Mouse (Mus musculus): ENCODE data around the gene Rdh5. TPM values are rescaled to one million over a fixed set of nuclear protein-coding genes. Genes with fewer than 3 reads are reported as not detected.
A peak's percentile ranks its signal among the peaks of the same experiment; 100 is the strongest.

The Rdh5 gene
- total RNA-seq, 2 experiments from 2014 or later, result 8.6 to 9.5 TPM

GRCm38 (mm10) chr10:128910066-128910841, 12.4 kb downstream of the Rdh5 start:
- intact Hi-C loops (cut with DNase I), result no loop called here
- peak; percentile 59 to 69 for DNase-seq

DNA sequence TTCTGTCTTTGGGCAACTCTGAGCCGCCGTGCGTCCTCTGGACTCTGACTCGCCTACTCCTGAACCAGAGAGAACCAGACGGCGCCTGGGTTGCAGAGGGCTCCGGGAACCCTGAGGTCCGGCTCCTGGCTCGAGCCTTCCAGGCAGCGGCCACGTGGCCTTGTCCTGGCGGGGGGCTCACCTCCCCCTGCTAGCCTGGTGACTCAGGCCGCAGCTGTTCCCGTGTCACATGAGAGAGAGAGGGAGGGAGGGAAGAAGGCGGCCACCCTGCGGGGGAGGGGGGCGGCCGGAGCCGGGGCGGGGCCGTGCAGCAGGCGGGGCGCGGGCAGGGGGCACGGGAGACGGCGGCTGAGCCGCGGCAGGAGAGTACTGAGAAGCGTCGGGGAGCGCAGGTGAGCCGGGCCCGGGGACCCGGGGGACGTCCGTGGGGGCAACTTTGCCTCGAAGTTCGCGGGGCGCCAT, 13.1 kb downstream of the Rdh5 start:
- intact Hi-C loops (cut with DNase I), result no loop called here

DNA sequence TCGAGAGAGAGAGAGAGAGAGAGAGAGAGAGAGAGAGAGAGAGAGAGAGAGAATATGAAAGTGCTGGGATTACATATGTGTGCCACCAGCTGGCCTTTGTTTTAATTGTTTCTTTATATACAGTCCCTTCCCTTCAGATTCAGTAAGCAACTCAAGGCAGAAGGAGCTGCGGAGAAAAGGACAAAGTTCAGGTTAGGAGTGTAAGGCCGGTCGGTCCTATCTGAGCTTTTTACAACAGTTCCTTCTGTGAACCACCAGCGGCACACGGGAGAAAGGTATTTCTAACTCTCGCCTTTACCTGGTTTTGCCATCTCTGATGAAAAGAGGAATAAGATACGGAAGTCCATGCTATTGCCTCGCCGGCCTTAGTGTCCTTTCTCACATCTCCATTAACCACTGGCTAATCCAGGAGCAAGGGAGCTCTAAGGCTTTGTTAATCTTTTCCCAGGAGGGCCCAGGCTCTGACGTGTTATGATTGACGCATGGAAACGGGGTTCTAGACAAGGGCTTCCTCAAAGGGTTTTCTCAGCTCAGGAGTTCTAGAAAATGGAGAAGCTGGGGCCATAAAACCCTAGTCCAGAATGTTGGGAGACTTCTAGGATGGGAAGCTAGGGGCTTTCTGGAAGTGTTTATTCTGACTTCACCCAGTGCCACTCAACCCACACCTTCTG, 13.8 kb downstream of the Rdh5 start:
- intact Hi-C loops (cut with DNase I), result no loop called here
- no peak for DNase-seq

More for the DNA sequence above, 13.1 kb downstream of the Rdh5 start:
- DNase-seq, result peak; percentile 88 to 89

GRCm38 (mm10) chr10:128904812-128905211, 17.9 kb downstream of the Rdh5 start:
- no peak for DNase-seq
- intact Hi-C loops (cut with DNase I), result no loop called here

DNA sequence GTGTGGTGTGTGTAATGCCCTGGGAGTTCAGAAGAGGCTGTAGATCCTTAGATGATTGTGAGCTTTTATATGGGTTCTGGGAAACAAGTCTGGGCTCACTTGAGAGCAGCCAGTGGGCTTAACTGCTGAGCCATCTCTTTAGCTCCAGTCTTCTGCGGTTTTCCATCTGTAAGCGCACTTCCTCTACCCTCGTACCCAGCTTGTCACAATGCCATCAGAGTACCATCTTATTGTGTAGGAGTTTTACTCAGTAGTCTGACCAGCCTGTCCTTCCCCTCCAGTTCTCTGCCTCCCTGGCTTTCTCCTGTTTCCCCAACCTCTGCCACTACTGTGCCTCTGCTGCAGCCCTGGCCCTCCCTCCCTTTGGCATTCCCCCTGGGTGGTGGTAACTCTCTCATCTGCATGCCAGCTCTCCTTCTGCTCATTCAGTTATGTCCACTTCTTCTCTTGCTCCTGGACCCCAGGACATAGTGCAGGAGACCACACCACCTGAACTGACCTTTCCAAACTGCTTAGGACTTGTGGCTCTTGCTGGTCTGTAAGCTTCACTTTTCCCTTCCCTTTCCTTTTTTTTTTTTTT, 20.2 kb downstream of the Rdh5 start:
- DNase-seq, result no peak
- intact Hi-C loops (cut with DNase I), result no loop called here

GRCm38 (mm10) chr10:128901409-128901808, 21.3 kb downstream of the Rdh5 start:
- intact Hi-C loops (cut with DNase I), result no loop called here
- no peak for DNase-seq

DNA sequence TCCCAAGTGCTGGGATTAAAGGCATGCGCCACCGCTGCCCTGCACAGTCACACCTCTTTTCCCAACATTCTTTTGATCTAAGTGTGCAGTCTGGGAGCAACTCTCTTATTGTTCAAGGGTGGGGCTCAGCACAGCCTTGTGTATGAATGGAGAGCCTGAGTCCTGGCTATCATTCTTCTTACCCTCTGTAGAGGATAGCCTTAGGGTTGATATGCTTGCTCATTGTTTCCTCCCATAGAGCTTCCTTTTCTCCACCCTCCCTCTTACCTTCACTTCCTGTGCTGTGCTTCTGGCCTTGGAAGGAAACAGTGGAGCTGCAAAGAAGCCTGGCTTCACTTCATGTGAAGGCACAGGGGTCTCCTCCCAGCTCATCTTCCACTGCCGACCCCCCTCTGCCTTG, 22.0 kb downstream of the Rdh5 start, which contains the start of gene Cd63:
Gene Cd63, plus strand, starts transcription at position 292 of the 400 bp plus-strand sequence.
- DNase-seq, result no peak
- intact Hi-C loops (cut with DNase I), result no loop called here

DNA sequence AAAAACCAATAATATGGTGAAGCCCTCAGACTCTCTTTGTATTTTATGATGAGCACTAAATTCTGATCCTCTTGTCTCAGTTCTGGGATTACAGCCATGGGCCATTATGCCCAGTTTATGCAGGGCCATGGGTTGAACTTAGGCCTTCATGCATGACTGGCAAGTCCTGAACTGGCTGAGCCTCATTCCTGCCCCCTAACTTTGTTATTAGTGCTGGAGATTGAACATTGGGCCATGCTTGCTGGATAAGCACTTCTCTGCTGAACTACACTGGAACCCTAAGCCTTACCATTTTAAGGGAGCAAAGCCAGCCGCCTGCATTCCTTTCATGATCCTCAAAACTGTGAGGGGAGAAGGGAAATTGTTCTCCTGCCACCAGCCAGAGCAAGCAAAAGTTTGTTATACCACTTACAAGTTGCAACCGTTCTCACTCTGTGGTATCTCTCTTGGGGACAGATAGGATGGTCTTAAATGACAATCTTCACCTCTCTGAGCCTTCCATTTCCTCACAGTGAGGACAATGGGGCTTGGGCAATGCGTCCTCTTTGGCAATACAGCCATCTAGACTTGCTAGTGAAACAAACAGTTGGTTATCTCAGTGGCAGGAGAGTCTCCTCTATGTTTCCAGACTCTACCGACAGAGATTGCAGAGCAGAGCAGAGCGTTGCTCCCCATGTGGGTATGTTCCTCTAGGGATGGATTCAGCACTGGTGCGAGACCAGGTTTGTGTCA, 22.8 kb downstream of the Rdh5 start:
- intact Hi-C loops (cut with DNase I), result no loop called here
- no peak for DNase-seq

DNA sequence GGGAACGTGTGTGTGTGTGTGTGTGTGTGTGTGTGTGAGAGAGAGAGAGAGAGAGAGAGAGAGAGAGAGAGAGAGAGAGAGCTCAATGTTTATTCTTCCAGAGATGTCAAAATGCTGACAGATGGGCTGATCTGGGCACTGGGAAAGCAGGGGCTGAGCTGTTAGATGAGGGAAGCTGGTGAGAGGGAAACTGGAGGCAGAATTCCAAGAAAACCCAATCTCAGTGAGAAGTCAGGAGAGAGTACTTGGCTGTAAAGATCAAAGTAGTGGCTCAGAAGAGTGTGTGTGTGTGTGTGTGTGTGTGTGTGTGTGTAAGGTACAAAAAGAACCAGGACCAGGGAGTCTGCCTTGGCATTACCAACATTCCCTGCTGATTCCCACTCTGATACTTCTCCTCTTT, 25.2 kb downstream of the Rdh5 start:
- intact Hi-C loops (cut with DNase I), result no loop called here
- DNase-seq, result no peak

GRCm38 (mm10) chr10:128896807-128897206, 25.9 kb downstream of the Rdh5 start:
- DNase-seq, result no peak
- intact Hi-C loops (cut with DNase I), result no loop called here

DNA sequence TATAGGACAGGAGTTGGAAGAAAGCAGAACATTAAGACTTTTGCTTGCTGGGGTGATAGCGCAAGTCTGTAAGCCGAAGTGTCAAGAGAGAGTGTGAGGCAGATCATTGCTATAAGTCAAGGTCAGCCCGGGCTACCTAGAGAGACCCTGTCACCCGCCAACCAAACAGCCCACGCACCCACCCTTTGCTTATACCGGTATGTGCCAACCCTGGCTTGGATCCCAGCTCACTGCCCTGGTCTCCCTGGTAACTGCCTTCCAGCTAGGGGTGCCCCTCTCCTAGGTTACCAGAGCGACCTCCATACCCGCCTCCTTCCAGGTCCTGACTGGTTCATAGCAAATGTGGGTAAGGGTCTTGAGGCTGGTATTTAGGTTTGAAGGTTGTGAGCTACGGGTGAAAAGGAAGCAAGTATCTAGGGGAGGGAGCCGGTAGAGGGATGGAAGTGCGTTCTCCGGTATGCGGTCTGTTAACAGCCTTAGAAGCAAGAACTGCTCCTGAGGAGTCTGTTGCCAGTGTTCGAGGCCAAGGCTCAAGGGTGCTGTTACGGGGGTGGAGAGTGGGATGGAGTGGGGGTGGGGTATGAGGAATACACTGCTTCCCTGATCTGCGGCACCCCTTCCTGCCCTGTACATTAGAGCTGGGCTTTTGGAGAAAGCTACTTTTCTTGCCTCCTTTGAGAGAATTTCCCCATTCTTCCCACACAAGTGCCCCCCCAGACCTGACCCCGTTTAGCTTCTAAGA, 26.6 kb downstream of the Rdh5 start:
- intact Hi-C loops (cut with DNase I), result loop anchor here (1.0 to 2.0 kb wide), 2 partner anchors 51 to 165 kb away; no protein-coding TSS in a partner anchor
- no peak for DNase-seq

- intact Hi-C loops (cut with DNase I), result loop anchor here (1.0 to 2.0 kb wide), 2 partner anchors 50 to 165 kb away; no protein-coding TSS in a partner anchor
- peak; percentile 65 to 85 for DNase-seq
These were observed 27.3 kb downstream of the Rdh5 start for GRCm38 (mm10) chr10:128895437-128895836.

GRCm38 (mm10) chr10:128892246-128892645, 30.4 kb downstream of the Rdh5 start:
- no peak for DNase-seq
- intact Hi-C loops (cut with DNase I), result no loop called here

DNA sequence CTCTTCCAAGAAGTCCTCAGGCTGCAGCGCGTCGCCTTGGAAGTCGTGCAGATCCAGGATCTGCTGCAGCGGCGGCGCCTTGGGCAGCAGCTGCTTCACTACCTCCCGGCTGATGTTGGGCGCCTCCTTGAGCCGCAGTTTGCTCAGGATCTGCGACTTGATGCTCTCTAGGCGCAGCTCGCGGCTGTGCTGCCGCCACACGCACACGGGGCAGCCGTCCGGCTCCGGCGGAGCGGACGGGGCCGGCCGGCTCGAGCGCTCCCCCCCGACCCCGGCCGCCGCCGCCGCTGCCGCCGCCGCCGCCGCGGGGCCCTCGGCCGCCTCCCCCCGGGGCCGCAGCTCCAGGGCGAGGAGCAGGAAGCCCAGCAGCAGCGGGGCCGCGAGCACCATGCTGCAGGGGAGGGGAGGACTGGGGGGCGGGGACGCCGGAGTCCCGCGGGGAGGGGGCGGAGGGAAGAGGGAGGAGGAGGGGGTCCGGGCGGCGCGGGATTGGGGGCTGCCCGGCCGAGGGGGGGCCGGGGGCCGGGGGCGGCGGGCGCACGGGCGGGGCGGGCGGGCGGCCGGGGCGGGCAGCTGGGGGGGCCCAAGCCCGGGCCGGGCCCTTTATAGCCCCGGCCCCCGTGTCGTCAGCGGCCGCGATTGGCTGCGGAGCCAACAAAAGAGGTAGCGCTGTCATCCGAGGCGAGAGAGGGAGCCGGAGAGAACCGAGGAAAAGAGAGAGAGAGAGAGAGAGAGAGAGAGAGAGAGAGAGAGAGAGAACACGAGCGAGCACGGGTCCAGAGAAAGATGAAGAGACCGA, 31.2 kb downstream of the Rdh5 start, which contains the start of gene Gdf11:
Gene Gdf11, minus strand, starts transcription at position 423 of the 799 bp plus-strand sequence.
- DNase-seq, result peak; percentile 67 to 69
- intact Hi-C loops (cut with DNase I), result no loop called here

- intact Hi-C loops (cut with DNase I), result no loop called here
- DNase-seq, result no peak
These were observed 32.0 kb downstream of the Rdh5 start for GRCm38 (mm10) chr10:128890383-128891295.

DNA sequence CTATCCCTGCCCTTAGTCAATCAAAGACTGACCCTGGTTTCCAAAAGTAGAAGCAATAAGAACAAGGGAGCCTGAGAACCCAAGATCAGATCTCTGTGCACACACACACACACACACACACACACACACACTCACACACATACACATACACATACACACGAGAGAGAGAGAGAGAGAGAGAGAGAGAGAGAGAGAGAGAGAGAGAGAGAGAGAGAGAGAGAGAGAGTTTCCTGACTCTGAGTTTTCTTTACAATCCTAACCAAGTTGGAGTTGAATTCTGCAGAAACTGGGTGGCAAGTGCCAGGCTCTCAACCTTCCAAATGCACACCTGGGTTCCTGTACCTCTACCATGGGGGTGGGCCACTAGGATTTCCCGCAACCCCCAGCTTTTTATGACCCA, 32.8 kb downstream of the Rdh5 start:
- DNase-seq, result no peak
- intact Hi-C loops (cut with DNase I), result no loop called here

DNA sequence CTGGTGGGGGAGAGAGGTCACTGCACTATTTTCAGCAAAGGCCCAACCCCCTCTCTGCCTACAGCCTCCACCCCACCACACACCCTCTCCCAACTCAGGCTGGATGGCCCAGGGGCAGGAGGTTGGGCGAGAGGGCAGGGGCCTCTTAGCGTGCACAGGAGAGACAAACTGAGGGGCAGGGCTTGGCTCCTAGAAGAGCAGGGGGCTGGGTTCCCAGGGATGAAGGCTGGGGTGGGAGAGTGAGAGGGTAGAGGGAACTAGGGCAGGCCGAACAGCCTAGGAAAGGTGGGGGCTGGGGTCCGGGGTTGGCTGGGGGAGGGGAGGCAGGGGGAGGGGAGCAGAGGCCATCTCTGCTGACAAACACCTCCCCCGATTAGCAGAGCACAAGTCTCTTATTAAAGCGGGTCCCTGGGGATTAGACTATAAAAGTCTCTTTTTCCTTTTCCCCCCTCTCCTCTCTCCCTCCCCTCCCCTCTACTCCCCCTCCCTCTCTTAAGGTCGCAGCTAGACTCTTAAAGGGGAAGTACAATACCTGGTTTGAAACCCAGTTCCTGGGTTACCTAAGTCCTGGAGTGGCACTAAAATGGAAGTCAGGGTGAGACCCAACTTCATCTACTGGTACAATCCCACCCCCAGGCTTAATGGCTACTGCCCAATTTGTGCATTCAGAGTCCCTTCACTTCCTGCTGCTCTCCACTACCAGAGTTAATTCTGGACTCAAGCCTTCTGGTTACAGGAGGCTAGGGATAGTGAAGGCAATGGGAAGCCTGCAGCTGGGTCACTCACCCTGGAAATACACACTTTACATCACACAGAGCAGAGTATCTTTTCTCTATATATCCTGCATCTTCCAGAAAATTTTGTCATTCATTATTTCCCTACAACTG, 33.5 kb downstream of the Rdh5 start:
- intact Hi-C loops (cut with DNase I), result no loop called here
- DNase-seq, result no peak

All from heart, postnatal 14 days (tissue).